Mouse (Mus musculus) thymus, adult 2 months (tissue): ENCODE data around the gene Zfp655.

ENCODE experiments used
- CTCF ChIP-seq: fragments of 200-500 bp; IDR thresholded peaks from 2 replicates; pipeline ENCODE4 v1.5.1; 2012; ENCODE audit warnings: mild to moderate bottlenecking, control low read depth, low read length, moderate library complexity, borderline replicate concordance; ENCODE audit not compliant: control insufficient read depth, poor library complexity, insufficient read depth; ENCODE audit errors: extremely low read depth
- POLR2A ChIP-seq: fragments of 200-500 bp; IDR thresholded peaks from 2 replicates; pipeline ENCODE4 v1.6.1; 2012; ENCODE audit warnings: mild to moderate bottlenecking, low read length, control low read depth, moderate library complexity; ENCODE audit not compliant: control insufficient read depth, poor library complexity, insufficient read depth; ENCODE audit errors: extremely low read depth

- TF ChIP-seq POLR2A (no peak), CTCF (no peak)
These were observed 13.3 kb upstream of the Zfp655 start for GRCm38 (mm10) chr5:145218206-145218605.
